Mouse (Mus musculus) limb, embryonic 14.5 days (tissue): Measurements from ENCODE around the gene Phlpp1. TPM values are rescaled to one million over a fixed set of nuclear protein-coding genes. Genes with fewer than 3 reads are reported as not detected.

ENCODE experiments used
- ATAC-seq: fragments of 200-750 bp; cut with Nextera tagmentation; 2 replicates; pipeline ENCODE4 v1.8.0; 2017; ENCODE audit warnings: low read depth, moderate number of reproducible peaks, moderate TSS enrichment; ENCODE audit not compliant: low FRiP score
- DNase-seq: peaks from one replicate; pipeline ENCODE4 v3.0.0-alpha.2; 2015; ENCODE audit warnings: low spot score
- H3K27ac ChIP-seq: fragments of 300-500 bp; sonication (generic); replicated peaks from 2 replicates; pipeline ENCODE4 v1.5.1; 2014; ENCODE audit warnings: low read depth, mild to moderate bottlenecking, low read length, moderate library complexity, mixed read lengths
- H3K27me3 ChIP-seq: fragments of 300-500 bp; sonication (generic); 2 replicates; pipeline ENCODE4 v1.6.1; 2014; ENCODE audit warnings: low read length, mixed read lengths; ENCODE audit not compliant: control insufficient read depth, insufficient read depth
- H3K36me3 ChIP-seq: fragments of 300-500 bp; sonication (generic); 2 replicates; pipeline ENCODE4 v1.6.1; 2014; ENCODE audit warnings: mild to moderate bottlenecking, low read length, moderate library complexity, mixed read lengths; ENCODE audit not compliant: control insufficient read depth, insufficient read depth
- H3K4me1 ChIP-seq: fragments of 300-500 bp; sonication (generic); 2 replicates; pipeline ENCODE4 v1.6.1; 2014; ENCODE audit warnings: antibody characterized with exemption, low read length, mixed read lengths; ENCODE audit not compliant: control insufficient read depth, insufficient read depth
- H3K4me2 ChIP-seq: fragments of 300-500 bp; sonication (generic); replicated peaks from 2 replicates; pipeline ENCODE4 v1.6.1; 2014; ENCODE audit warnings: low read depth, mild to moderate bottlenecking, low read length, moderate library complexity; ENCODE audit not compliant: severe bottlenecking
- H3K4me3 ChIP-seq: fragments of 300-500 bp; sonication (generic); replicated peaks from 2 replicates; pipeline ENCODE4 v1.5.1; 2014; ENCODE audit warnings: low read length
- H3K9ac ChIP-seq: fragments of 300-500 bp; sonication (generic); 2 replicates; pipeline ENCODE4 v1.6.1; 2014; ENCODE audit warnings: mild to moderate bottlenecking, low read depth, low read length, moderate library complexity; ENCODE audit not compliant: severe bottlenecking
- H3K9me3 ChIP-seq: fragments of 300-500 bp; sonication (generic); 2 replicates; pipeline ENCODE4 v1.6.1; 2016; ENCODE audit warnings: low read length; ENCODE audit not compliant: control insufficient read depth
- POLR2A ChIP-seq: fragments of 200-500 bp; IDR thresholded peaks from 2 replicates; pipeline ENCODE4 v1.8.0; 2012; ENCODE audit warnings: inconsistent platforms, mild to moderate bottlenecking, moderate library complexity, borderline replicate concordance; ENCODE audit not compliant: insufficient read depth, insufficient read length; ENCODE audit errors: extremely low read depth
- WGBS: fragments of 180-500 bp; shearing (Covaris S2); extraction: QIAGEN DNeasy Blood & Tissue Kit; methylation state at CpG from one replicate; pipeline ENCODE4 v1.1.7; 2014; 5-methylcytosine and 5-hydroxymethylcytosine counted together
- polyA plus RNA-seq, 2 experiments: library from polyadenylated mRNA; depleted of rRNA in 1 of 2; stranded (reverse) in 1 of 2; unstranded in 1 of 2; fragments of >200 nt; fragmentation: Nextera tagmentation in 1 of 2; extraction: Ambion mirVana in 1 of 2; gene quantifications; 2 replicates each; pipeline versions ENCODE4 v1.2.1 to v1.2.3; 2012 to 2014

Phlpp1 gene
- polyA plus RNA-seq, 2 experiments: 3.9 to 9.3 TPM

DNA sequence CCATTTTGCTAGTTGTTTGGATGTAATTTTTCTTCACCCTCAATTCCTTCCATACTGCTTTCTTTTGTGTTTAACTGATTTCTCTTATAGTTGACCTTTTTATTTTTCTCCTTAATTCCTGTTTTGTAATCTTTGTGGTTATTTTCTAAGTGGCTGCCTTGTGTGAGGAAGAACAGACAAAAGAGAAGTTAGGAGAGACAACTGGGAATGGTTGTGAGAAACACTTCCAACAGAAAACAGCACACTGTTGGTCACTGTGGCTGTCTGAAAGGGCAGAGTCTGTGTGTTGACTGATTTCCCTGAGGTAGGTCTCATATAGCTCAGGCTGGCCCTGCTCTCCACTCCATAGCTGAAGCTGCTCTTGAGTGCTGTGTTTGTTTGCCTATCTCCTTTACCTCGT is 32.4 kb upstream of the Phlpp1 start:
- Histone ChIP-seq H3K27me3 (no peaks in the 10 kb centered on the region), H3K9me3 (no peaks in the 10 kb centered on the region), H3K36me3 (no peaks in the 10 kb centered on the region), H3K4me3 (no peak overlapping the region), H3K4me2 (no peak overlapping the region), H3K9ac (no peak overlapping the region), H3K4me1 (no peaks in the 10 kb centered on the region), H3K27ac (no peak overlapping the region)
- no peak for TF ChIP-seq POLR2A
- ATAC-seq (no peak), DNase-seq (no peak)
- WGBS: 52% methylated on average over 1 of the region's 1 CpGs

DNA sequence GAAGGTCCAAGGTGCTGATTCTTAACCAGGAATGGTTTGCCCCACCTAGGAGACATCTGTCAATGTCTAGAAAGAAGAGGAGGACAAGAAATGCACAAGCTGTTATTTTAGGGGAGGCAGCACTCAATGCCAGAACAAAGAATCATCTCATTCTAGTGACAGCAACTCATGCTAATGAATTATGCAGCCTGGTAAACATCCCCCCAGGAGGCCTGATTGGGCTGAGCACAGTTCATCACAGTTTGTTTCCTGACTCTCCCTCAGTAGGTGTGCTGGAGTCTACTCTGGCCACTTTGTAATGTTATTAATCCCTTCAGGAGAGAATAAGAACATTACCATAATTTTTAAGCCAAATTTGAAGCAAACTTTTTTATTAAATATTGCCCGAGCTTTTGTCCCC is 29.5 kb upstream of the Phlpp1 start:
- no peaks in the 10 kb centered on the region for H3K27me3 ChIP-seq
- TF ChIP-seq POLR2A: no peak
- DNase-seq (no peak), ATAC-seq (no peak)
- no peaks in the 10 kb centered on the region for H3K9me3 ChIP-seq
- H3K36me3 ChIP-seq: no peaks in the 10 kb centered on the region
- 93% methylated on average over 1 of the region's 1 CpGs for WGBS
- no peak overlapping the region for H3K4me2 ChIP-seq
- H3K4me3 ChIP-seq: no peak overlapping the region
- H3K9ac ChIP-seq: no peak overlapping the region
- H3K4me1 ChIP-seq: no peaks in the 10 kb centered on the region
- no peak overlapping the region for H3K27ac ChIP-seq

DNA sequence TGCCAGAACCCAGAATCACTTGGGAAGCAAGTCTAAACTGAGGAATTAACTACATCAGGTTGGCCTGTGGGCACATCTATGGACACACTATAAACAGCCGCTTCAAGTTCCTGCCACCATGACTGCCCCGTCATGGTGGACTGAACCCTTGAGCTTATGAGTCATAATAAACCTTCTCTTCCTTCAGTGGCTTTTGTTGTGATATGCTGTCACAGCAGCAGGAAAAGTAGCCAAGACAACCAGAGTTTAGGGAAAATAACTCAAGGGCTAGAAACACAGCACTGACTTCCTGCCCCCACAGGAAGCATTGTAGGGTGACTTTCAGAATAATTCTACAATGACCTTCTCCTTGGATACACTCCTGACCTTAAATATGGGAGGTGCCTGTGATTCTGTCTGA is 27.0 kb upstream of the Phlpp1 start:
- no peaks in the 10 kb centered on the region for H3K27me3 ChIP-seq
- ATAC-seq (no peak), DNase-seq (no peak)
- TF ChIP-seq POLR2A: no peak
- no peak overlapping the region for H3K9ac ChIP-seq
- H3K4me1 ChIP-seq: no peaks in the 10 kb centered on the region
- H3K36me3 ChIP-seq: no peaks in the 10 kb centered on the region
- no peak overlapping the region for H3K27ac ChIP-seq
- no peaks in the 10 kb centered on the region for H3K9me3 ChIP-seq
- no peak overlapping the region for H3K4me2 ChIP-seq
- 96% methylated on average over 2 of the region's 2 CpGs for WGBS
- no peak overlapping the region for H3K4me3 ChIP-seq

DNA sequence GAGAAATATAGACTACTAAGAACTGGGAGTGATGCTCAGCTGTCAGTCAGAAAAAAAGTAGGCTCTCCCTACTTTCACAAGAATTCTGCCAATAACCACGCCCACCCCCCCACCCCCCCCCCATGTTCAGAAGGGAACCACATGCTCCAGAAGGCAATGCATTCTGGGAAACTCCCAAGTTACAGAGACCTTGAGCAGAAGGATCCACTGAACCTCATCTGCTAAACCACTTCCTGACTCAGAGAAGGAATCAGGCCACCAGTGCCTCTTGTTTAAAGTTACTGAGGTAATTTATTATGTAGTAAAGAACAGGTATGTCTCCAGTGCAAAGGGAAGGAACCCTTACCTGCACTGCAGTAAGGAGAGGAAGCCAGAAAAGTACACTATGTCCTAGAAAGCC is 26.5 kb upstream of the Phlpp1 start:
- no peak overlapping the region for H3K27ac ChIP-seq
- no peaks in the 10 kb centered on the region for H3K4me1 ChIP-seq
- no peak overlapping the region for H3K9ac ChIP-seq
- ATAC-seq: no peak
- no peak overlapping the region for H3K4me3 ChIP-seq
- DNase-seq: no peak
- H3K9me3 ChIP-seq: no peaks in the 10 kb centered on the region
- H3K27me3 ChIP-seq: no peaks in the 10 kb centered on the region
- no peak overlapping the region for H3K4me2 ChIP-seq
- TF ChIP-seq POLR2A: no peak
- WGBS: 38% methylated on average over 1 of the region's 1 CpGs
- H3K36me3 ChIP-seq: no peaks in the 10 kb centered on the region

GRCm38 (mm10) chr1:106145565-106146190 is 25.9 kb upstream of the Phlpp1 start:
- WGBS: 77% methylated on average over 4 of the region's 4 CpGs
- H3K9ac ChIP-seq: no peak overlapping the region
- ATAC-seq (no peak), DNase-seq (no peak)
- no peaks in the 10 kb centered on the region for H3K27me3 ChIP-seq
- no peaks in the 10 kb centered on the region for H3K4me1 ChIP-seq
- H3K36me3 ChIP-seq: no peaks in the 10 kb centered on the region
- H3K27ac ChIP-seq: no peak overlapping the region
- no peak for TF ChIP-seq POLR2A
- H3K4me3 ChIP-seq: no peak overlapping the region
- H3K4me2 ChIP-seq: no peak overlapping the region
- no peaks in the 10 kb centered on the region for H3K9me3 ChIP-seq
